Mouse (Mus musculus) heart, postnatal 0 days (tissue): ENCODE measurements around the gene Hunk.

Experiments used
- CTCF ChIP-seq: IDR thresholded peaks from 2 replicates; pipeline ENCODE4 v1.5.1; 2016; ENCODE audit warnings: antibody characterized with exemption, control low read depth, low read depth
- EP300 ChIP-seq: IDR thresholded peaks from 2 replicates; pipeline ENCODE4 v1.6.1; 2016; ENCODE audit warnings: antibody characterized with exemption, low read depth

GRCm38 (mm10) chr16:90545509-90545908 is 159.7 kb downstream of the Hunk start:
- TF ChIP-seq CTCF: no peak
- TF ChIP-seq EP300: no peak
